Mouse (Mus musculus): Measurements from ENCODE around the gene Pik3c2a. TPM values are rescaled to one million over a fixed set of nuclear protein-coding genes. Genes with fewer than 3 reads are reported as not detected.

Pik3c2a gene
- total RNA-seq, 4 experiments from 2014 or later: 30.0 to 47.3 (median 38.5) TPM

DNA sequence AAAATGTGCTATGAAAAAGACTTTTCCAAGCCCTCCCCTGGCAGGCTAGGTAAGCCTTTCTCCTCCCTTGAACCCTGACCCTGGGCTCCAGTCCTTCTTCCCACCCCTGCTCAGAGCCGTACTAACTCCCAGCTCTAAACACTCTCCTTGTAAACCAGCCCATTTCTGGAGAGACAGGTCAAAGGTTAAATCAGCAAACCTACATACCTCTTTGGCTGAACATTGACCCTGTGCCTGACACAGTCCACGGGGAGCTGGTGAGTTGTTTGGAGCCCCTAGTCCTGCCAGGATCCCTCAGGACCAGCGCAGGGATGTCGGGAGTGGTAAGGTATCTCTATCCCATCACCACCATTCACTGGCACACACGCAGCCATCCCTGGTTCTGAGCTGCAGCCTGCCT is 150.9 kb downstream of the Pik3c2a start:
- no peak for DNase-seq

DNA sequence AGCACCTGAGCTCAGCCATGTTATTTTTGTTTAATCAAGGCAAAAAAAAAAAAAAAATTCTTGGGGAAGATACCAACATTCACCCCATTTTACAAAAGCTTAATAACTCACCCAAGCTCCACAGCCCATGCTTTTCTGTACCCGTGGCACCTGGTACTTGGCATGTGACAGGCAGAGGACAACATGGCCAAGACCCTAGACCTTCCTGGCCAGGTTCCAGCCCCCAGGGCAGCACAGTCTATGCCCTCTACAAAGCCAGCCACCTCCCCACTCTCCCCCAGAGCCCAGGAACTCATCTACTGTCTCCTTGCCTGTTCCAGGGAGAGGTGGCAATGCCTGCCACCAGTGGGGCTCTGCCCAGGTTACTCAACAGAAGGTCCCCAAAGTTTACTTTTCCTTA is 152.7 kb downstream of the Pik3c2a start:
- no peak for DNase-seq

DNA sequence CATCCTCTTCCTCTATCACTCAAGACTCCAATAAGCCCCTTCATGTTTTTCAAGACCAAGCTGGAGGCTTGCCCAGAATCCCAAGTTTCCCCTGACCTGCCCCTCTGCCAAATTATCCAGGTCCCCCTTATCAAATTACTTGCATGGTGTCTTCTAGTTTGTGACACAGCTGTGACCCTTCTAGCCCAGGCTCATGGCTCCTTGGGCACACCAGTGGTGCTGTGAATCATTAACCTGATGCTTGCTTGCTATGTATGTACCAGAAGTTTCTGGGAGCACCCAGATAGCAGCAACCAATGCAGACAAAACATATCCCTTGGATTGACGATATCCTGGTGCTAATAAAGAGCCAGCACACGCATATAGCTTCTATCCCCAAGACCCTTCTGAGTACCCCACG is 154.3 kb downstream of the Pik3c2a start:
- no peak for DNase-seq

- no peak for DNase-seq
Measured at GRCm38 (mm10) chr7:116287959-116288358, 155.3 kb downstream of the Pik3c2a start.

Other genes starting within 250 kb of the Pik3c2a start
- 10 to 100 TPM; 13.4 to 34.3 (median 26.8) TPM for gene Plekha7, start 135.1 kb downstream of the Pik3c2a start, total RNA-seq (2022)
- 100 to 1,000 TPM; 356 to 474 (median 418) TPM for gene Rps13, start 109.3 kb downstream of the Pik3c2a start, total RNA-seq (2022)
- gene Nucb2, start 60.9 kb upstream of the Pik3c2a start, total RNA-seq (2022): 10 to 100 TPM; 21.6 to 32.4 (median 27.6) TPM